Comparison of ENCODE assay signal across 9 mouse cellular contexts in genomic region chr6:114901921-114902320, GRCm38 (mm10).
DNase-seq lines count a peak whose midpoint lies in the region; ATAC-seq and TF ChIP-seq lines count a peak whose summit lies in the region.
"Had no signal": no experiment of that assay in that cellular context is flagged by ENCODE, and none has a peak within 500 bp of the region (broad histone marks: within the 10 kb centered on the region; RNA-seq: fewer than 3 reads in every experiment).

No protein-coding gene starts in this region.

- H3K9me3 ChIP-seq in neural tube, embryonic 12.5 days, result no peaks in the 10 kb centered on the region
- H3K9me3 ChIP-seq in heart, postnatal 0 days (replicated peaks; ENCODE audit: control insufficient read depth, low read length), result no peaks in the 10 kb centered on the region
- H3K9me3 ChIP-seq in liver, embryonic 15.5 days (replicated peaks), result no peaks in the 10 kb centered on the region

- H3K4me3 ChIP-seq in neural tube, embryonic 12.5 days, result no peak overlapping the region
- H3K4me3 ChIP-seq in heart, postnatal 0 days (ENCODE audit: low read depth, low read length), result no peak overlapping the region
- no peak overlapping the region; the same call in 1 of the 2 replicates for H3K4me3 ChIP-seq in liver, embryonic 15.5 days (replicated peaks)

- H3K4me2 ChIP-seq in neural tube, embryonic 12.5 days (replicated peaks), result peak overlapping the region; percentile 41
- peak overlapping the region; percentile 48; the same call in 1 of the 2 replicates for H3K4me2 ChIP-seq in heart, postnatal 0 days (ENCODE audit: low read depth, low read length)
- H3K4me2 ChIP-seq in liver, embryonic 15.5 days, result peak overlapping the region; percentile 67

- TF ChIP-seq CTCF in heart, postnatal 0 days (IDR thresholded peaks at IDR 0.05; ENCODE audit: low read depth), result no peak

- 0 out of 2 replicates have a peak, but pooled peaks cover 4% of the 10 kb centered on the region for H3K36me3 ChIP-seq in neural tube, embryonic 12.5 days
- 0 out of 2 replicates have a peak, but pooled peaks cover 8% of the 10 kb centered on the region for H3K36me3 ChIP-seq in heart, postnatal 0 days (replicated peaks; ENCODE audit: control insufficient read depth, insufficient read depth, low read length)
- no peaks in the 10 kb centered on the region; the same call in 1 of the 2 replicates for H3K36me3 ChIP-seq in liver, embryonic 15.5 days (replicated peaks)

- no peak for TF ChIP-seq EP300 in heart, postnatal 0 days (IDR thresholded peaks at IDR 0.05; ENCODE audit: low read depth)

- DNase-seq in neural tube, embryonic 10.5 days (ENCODE audit: extremely low spot score, low spot score), result no peak
- no peak for DNase-seq in heart, postnatal 0 days (ENCODE audit: low spot score)
- no peak for DNase-seq in frontal cortex, postnatal 36 days (ENCODE audit: low spot score in 2 of 2)
- no peak for DNase-seq in testis, postnatal 14 days (ENCODE audit: low spot score)
- DNase-seq in layer of hippocampus, postnatal 36 days, result no peak
- DNase-seq: cerebellum, adult 9-11 months had no signal

- peak overlapping the region; percentile 29; the same call in 1 of the 2 replicates for H3K9ac ChIP-seq in neural tube, embryonic 12.5 days
- 0 out of 2 replicates have a peak overlapping the region, but pooled peaks have one; percentile 22 for H3K9ac ChIP-seq in heart, postnatal 0 days (replicated peaks; ENCODE audit: low read depth, low read length)
- H3K9ac ChIP-seq in liver, embryonic 15.5 days, result no peak overlapping the region

- no peak overlapping the region for H3K27ac ChIP-seq in neural tube, embryonic 12.5 days
- H3K27ac ChIP-seq in heart, postnatal 0 days (ENCODE audit: low read depth), result peak overlapping the region; percentile 69
- H3K27ac ChIP-seq in liver, embryonic 15.5 days (replicated peaks), result peak overlapping the region; percentile 87

- H3K4me1 ChIP-seq in neural tube, embryonic 12.5 days, result peaks cover 56% of the 10 kb centered on the region
- peaks cover 59% of the 10 kb centered on the region for H3K4me1 ChIP-seq in heart, postnatal 0 days (ENCODE audit: control insufficient read depth, insufficient read depth)
- peaks cover 77% of the 10 kb centered on the region for H3K4me1 ChIP-seq in liver, embryonic 15.5 days (replicated peaks)

- WGBS in neural tube, embryonic 12.5 days, result 23% methylated on average over 4 of the region's 4 CpGs
- 13% methylated on average over 4 of the region's 4 CpGs for WGBS in heart, postnatal 0 days
- WGBS in liver, embryonic 15.5 days (ENCODE audit: insufficient replicate concordance), result 19% methylated on average over 4 of the region's 4 CpGs

- 0 out of 2 replicates have a peak, but pooled peaks have one; percentile 10 for ATAC-seq in neural tube, embryonic 12.5 days (ENCODE audit: low FRiP score, low read depth)
- ATAC-seq in heart, postnatal 0 days (ENCODE audit: insufficient read depth, low read depth), result 0 out of 2 replicates have a peak, but pooled peaks have one; percentile 32
- ATAC-seq in liver, embryonic 15.5 days (ENCODE audit: insufficient read depth), result no peak; the same call in 1 of the 2 replicates
- ATAC-seq: inflammation-experienced regulatory T-cells, adult 6 months had no signal

- no peaks in the 10 kb centered on the region for H3K27me3 ChIP-seq in neural tube, embryonic 12.5 days (replicated peaks)
- H3K27me3 ChIP-seq in heart, postnatal 0 days (ENCODE audit: control insufficient read depth, insufficient read depth, low read length), result no peaks in the 10 kb centered on the region
- H3K27me3 ChIP-seq in liver, embryonic 15.5 days, result no peaks in the 10 kb centered on the region
